Comparison of ENCODE assay signal across 25 mouse cellular contexts in genomic region chrX:145543602-145544490, GRCm38 (mm10). TPM values are rescaled to one million over a fixed set of nuclear protein-coding genes. Genes with fewer than 3 reads are reported as not detected.
DNase-seq lines count a peak whose midpoint lies in the region; ATAC-seq and TF ChIP-seq lines count a peak whose summit lies in the region.
"Had no signal": no experiment of that assay in that cellular context is flagged by ENCODE, and none has a peak within 500 bp of the region (broad histone marks: within the 10 kb centered on the region; RNA-seq: fewer than 3 reads in every experiment).

No protein-coding gene starts in this region.

- no peaks in the 10 kb centered on the region for H3K79me2 ChIP-seq in liver, adult 2 months (ENCODE audit: control insufficient read depth, insufficient read depth, low read length)

- no peak for TF ChIP-seq CTCF in liver, adult 2 months (IDR thresholded peaks at IDR 0.05; ENCODE audit: low read depth, low read length)

- H3K4me3 ChIP-seq in forebrain, embryonic 12.5 days (replicated peaks), result no peak overlapping the region
- H3K4me3 ChIP-seq in forebrain, embryonic 15.5 days, result no peak overlapping the region
- H3K4me3 ChIP-seq in liver, adult 2 months (ENCODE audit: insufficient read depth, low read depth, low read length), result no peak overlapping the region
- H3K4me3 ChIP-seq in liver, embryonic 12.5 days, result no peak overlapping the region
- no peak overlapping the region for H3K4me3 ChIP-seq in intestine, embryonic 15.5 days (replicated peaks)
- H3K4me3 ChIP-seq in midbrain, embryonic 15.5 days, result no peak overlapping the region
- no peak overlapping the region for H3K4me3 ChIP-seq in heart, embryonic 12.5 days
- H3K4me3 ChIP-seq: embryonic facial prominence, embryonic 10.5 days; hindbrain, embryonic 15.5 days; limb, embryonic 15.5 days; neural tube, embryonic 15.5 days had no signal

- H3K4me1 ChIP-seq in forebrain, embryonic 12.5 days, result peaks cover 4% of the 10 kb centered on the region; the same call in 1 of the 2 replicates
- 0 out of 2 replicates have a peak, but pooled peaks cover 3% of the 10 kb centered on the region for H3K4me1 ChIP-seq in forebrain, embryonic 15.5 days
- H3K4me1 ChIP-seq in liver, adult 2 months (ENCODE audit: control insufficient read depth, insufficient read depth, low read length), result no peaks in the 10 kb centered on the region; the same call in 1 of the 2 replicates
- no peaks in the 10 kb centered on the region for H3K4me1 ChIP-seq in liver, embryonic 12.5 days
- H3K4me1 ChIP-seq in intestine, embryonic 15.5 days (replicated peaks), result no peaks in the 10 kb centered on the region
- H3K4me1 ChIP-seq in midbrain, embryonic 15.5 days, result no peaks in the 10 kb centered on the region
- no peaks in the 10 kb centered on the region for H3K4me1 ChIP-seq in heart, embryonic 12.5 days (replicated peaks)
- H3K4me1 ChIP-seq: embryonic facial prominence, embryonic 10.5 days; hindbrain, embryonic 15.5 days; limb, embryonic 15.5 days; neural tube, embryonic 15.5 days had no signal

- no peak overlapping the region for H3K4me2 ChIP-seq in forebrain, embryonic 12.5 days
- no peak overlapping the region for H3K4me2 ChIP-seq in forebrain, embryonic 15.5 days (replicated peaks)
- no peak overlapping the region for H3K4me2 ChIP-seq in liver, embryonic 12.5 days
- H3K4me2 ChIP-seq in intestine, embryonic 15.5 days (replicated peaks), result no peak overlapping the region
- no peak overlapping the region for H3K4me2 ChIP-seq in midbrain, embryonic 15.5 days
- no peak overlapping the region for H3K4me2 ChIP-seq in heart, embryonic 12.5 days
- H3K4me2 ChIP-seq: hindbrain, embryonic 15.5 days; limb, embryonic 15.5 days; neural tube, embryonic 15.5 days had no signal

- 44% methylated on average over 4 of the region's 4 CpGs for WGBS in forebrain, embryonic 12.5 days
- 29% methylated on average over 4 of the region's 4 CpGs for WGBS in forebrain, embryonic 15.5 days
- WGBS in liver, adult 2 months, result 56% methylated on average over 4 of the region's 4 CpGs
- 50% methylated on average over 4 of the region's 4 CpGs for WGBS in liver, embryonic 12.5 days (ENCODE audit: insufficient replicate concordance)
- 56% methylated on average over 4 of the region's 4 CpGs for WGBS in intestine, embryonic 15.5 days
- WGBS in midbrain, embryonic 15.5 days, result 37% methylated on average over 4 of the region's 4 CpGs
- WGBS in heart, embryonic 12.5 days, result 59% methylated on average over 4 of the region's 4 CpGs

- H3K27me3 ChIP-seq in forebrain, embryonic 12.5 days, result 0 out of 2 replicates have a peak, but pooled peaks cover 4% of the 10 kb centered on the region
- no peaks in the 10 kb centered on the region for H3K27me3 ChIP-seq in forebrain, embryonic 15.5 days
- no peaks in the 10 kb centered on the region for H3K27me3 ChIP-seq in liver, adult 2 months (ENCODE audit: control insufficient read depth, insufficient read depth, low read length)
- no peaks in the 10 kb centered on the region for H3K27me3 ChIP-seq in liver, embryonic 12.5 days (replicated peaks)
- no peaks in the 10 kb centered on the region for H3K27me3 ChIP-seq in intestine, embryonic 15.5 days (replicated peaks)
- no peaks in the 10 kb centered on the region for H3K27me3 ChIP-seq in midbrain, embryonic 15.5 days (replicated peaks)
- no peaks in the 10 kb centered on the region for H3K27me3 ChIP-seq in heart, embryonic 12.5 days (replicated peaks)
- H3K27me3 ChIP-seq: hindbrain, embryonic 15.5 days; limb, embryonic 15.5 days; neural tube, embryonic 15.5 days had no signal

- peak; percentile 64; the same call in 1 of the 2 replicates for ATAC-seq in forebrain, embryonic 12.5 days (ENCODE audit: low FRiP score)
- ATAC-seq in forebrain, embryonic 15.5 days (replicated peaks), result no peak; the same call in 1 of the 2 replicates
- ATAC-seq in liver, embryonic 12.5 days, result no peak
- peak; percentile 97 for ATAC-seq in intestine, embryonic 15.5 days
- peak; percentile 60 for ATAC-seq in midbrain, embryonic 15.5 days (replicated peaks)
- no peak for ATAC-seq in heart, embryonic 12.5 days (ENCODE audit: insufficient number of reproducible peaks, low FRiP score)
- ATAC-seq: CD4-positive, CD25-positive, alpha-beta regulatory T cell, adult 4 months had no signal

- no peaks in the 10 kb centered on the region for H3K9me3 ChIP-seq in forebrain, embryonic 12.5 days
- no peaks in the 10 kb centered on the region for H3K9me3 ChIP-seq in forebrain, embryonic 15.5 days
- no peaks in the 10 kb centered on the region for H3K9me3 ChIP-seq in liver, embryonic 12.5 days (replicated peaks)
- no peaks in the 10 kb centered on the region for H3K9me3 ChIP-seq in intestine, embryonic 15.5 days
- H3K9me3 ChIP-seq in midbrain, embryonic 15.5 days, result no peaks in the 10 kb centered on the region
- H3K9me3 ChIP-seq in heart, embryonic 12.5 days (replicated peaks), result no peaks in the 10 kb centered on the region
- H3K9me3 ChIP-seq: embryonic facial prominence, embryonic 10.5 days; hindbrain, embryonic 15.5 days; limb, embryonic 15.5 days; neural tube, embryonic 15.5 days had no signal

- no peak overlapping the region for H3K9ac ChIP-seq in forebrain, embryonic 12.5 days
- no peak overlapping the region for H3K9ac ChIP-seq in forebrain, embryonic 15.5 days (replicated peaks)
- no peak overlapping the region for H3K9ac ChIP-seq in liver, adult 2 months (ENCODE audit: low read depth, low read length)
- no peak overlapping the region for H3K9ac ChIP-seq in liver, embryonic 12.5 days
- no peak overlapping the region for H3K9ac ChIP-seq in intestine, embryonic 15.5 days
- no peak overlapping the region for H3K9ac ChIP-seq in midbrain, embryonic 15.5 days
- no peak overlapping the region for H3K9ac ChIP-seq in heart, embryonic 12.5 days
- H3K9ac ChIP-seq: hindbrain, embryonic 15.5 days; limb, embryonic 15.5 days; neural tube, embryonic 15.5 days had no signal

- peak; percentile 65 for DNase-seq in liver, adult 2 months (ENCODE audit: extremely low read depth, low read depth, low spot score)
- DNase-seq in retina, embryonic 14.5 days (ENCODE audit: low spot score), result no peak
- DNase-seq: adrenal gland, postnatal 36 days; cerebellum, adult 11 months; cerebellum, postnatal 10 days; gastrocnemius, postnatal 25 days; heart, adult 18-20 months; kidney, adult 8-10 months; kidney, postnatal 4 days; layer of hippocampus, adult 9-11 months; left cerebral cortex, postnatal 4 days; thymus, adult 18-20 months; thymus, postnatal 36 days had no signal

- TF ChIP-seq POLR2A in liver, adult 2 months (IDR thresholded peaks at IDR 0.05; ENCODE audit: extremely low read depth, insufficient read depth, low read length), result no peak

- no peak overlapping the region for H3K27ac ChIP-seq in forebrain, embryonic 12.5 days
- no peak overlapping the region for H3K27ac ChIP-seq in forebrain, embryonic 15.5 days (replicated peaks)
- H3K27ac ChIP-seq in liver, adult 2 months (replicated peaks; ENCODE audit: insufficient read depth, low read depth, low read length), result no peak overlapping the region
- no peak overlapping the region for H3K27ac ChIP-seq in liver, embryonic 12.5 days
- no peak overlapping the region for H3K27ac ChIP-seq in intestine, embryonic 15.5 days
- no peak overlapping the region for H3K27ac ChIP-seq in midbrain, embryonic 15.5 days
- no peak overlapping the region for H3K27ac ChIP-seq in heart, embryonic 12.5 days (ENCODE audit: poor library complexity, severe bottlenecking)
- H3K27ac ChIP-seq: embryonic facial prominence, embryonic 10.5 days; hindbrain, embryonic 15.5 days; limb, embryonic 15.5 days; macrophage; neural tube, embryonic 15.5 days had no signal

- H3K36me3 ChIP-seq in forebrain, embryonic 12.5 days (replicated peaks), result no peaks in the 10 kb centered on the region
- no peaks in the 10 kb centered on the region for H3K36me3 ChIP-seq in forebrain, embryonic 15.5 days
- no peaks in the 10 kb centered on the region for H3K36me3 ChIP-seq in liver, adult 2 months (ENCODE audit: control insufficient read depth, insufficient read depth, low read length)
- no peaks in the 10 kb centered on the region for H3K36me3 ChIP-seq in liver, embryonic 12.5 days
- H3K36me3 ChIP-seq in intestine, embryonic 15.5 days, result no peaks in the 10 kb centered on the region
- H3K36me3 ChIP-seq in midbrain, embryonic 15.5 days (replicated peaks), result no peaks in the 10 kb centered on the region
- no peaks in the 10 kb centered on the region for H3K36me3 ChIP-seq in heart, embryonic 12.5 days
- H3K36me3 ChIP-seq: embryonic facial prominence, embryonic 10.5 days; hindbrain, embryonic 15.5 days; limb, embryonic 15.5 days; neural tube, embryonic 15.5 days had no signal

RNA-seq across cellular contexts. Expression of gene Amot, which starts 38.9 kb away (rescaled TPM):
- 15.5 and 18.3 TPM in 2 replicates for polyA plus RNA-seq in forebrain, embryonic 12.5 days (2016; fragmentation: Nextera tagmentation; extraction: Ambion mirVana)
- polyA plus RNA-seq in forebrain, embryonic 15.5 days (2015; fragmentation: Nextera tagmentation; extraction: Ambion mirVana), result 8.4 and 10.3 TPM in 2 replicates
- total RNA-seq in liver, adult 2 months (2014; rRNA removed), result 3.2 and 4.1 TPM in 2 replicates
- polyA plus RNA-seq in liver, adult 2 months (2012; rRNA removed), result 3.4 and 3.9 TPM in 2 replicates
- polyA plus RNA-seq in liver, embryonic 12.5 days (2016; fragmentation: Nextera tagmentation; extraction: Ambion mirVana), result 8.9 and 9.0 TPM in 2 replicates
- polyA plus RNA-seq in intestine, embryonic 15.5 days (2015; fragmentation: Nextera tagmentation; extraction: Ambion mirVana), result 17.7 and 19.9 TPM in 2 replicates
- polyA plus RNA-seq in midbrain, embryonic 15.5 days (2015; fragmentation: Nextera tagmentation; extraction: Ambion mirVana), result 8.9 and 9.8 TPM in 2 replicates
- polyA plus RNA-seq in heart, embryonic 12.5 days (2016; fragmentation: Nextera tagmentation; extraction: Ambion mirVana), result 12.2 and 13.5 TPM in 2 replicates

Comparison
In these comparisons a context has a peak if more than half of its experiments do, and no peak if none do; other contexts are left out.
1. ATAC-seq: peak in forebrain, embryonic 12.5 days (single experiment), intestine, embryonic 15.5 days (single experiment) and midbrain, embryonic 15.5 days (single experiment); none in forebrain, embryonic 15.5 days (single experiment), liver, embryonic 12.5 days (single experiment) and heart, embryonic 12.5 days (single experiment).